Mouse (Mus musculus): ENCODE measurements around the gene Vmn1r208. TPM values are rescaled to one million over a fixed set of nuclear protein-coding genes. Genes with fewer than 3 reads are reported as not detected.

The Vmn1r208 gene
- polyA plus RNA-seq (2012; rRNA removed): not detected in 2 replicates

DNA sequence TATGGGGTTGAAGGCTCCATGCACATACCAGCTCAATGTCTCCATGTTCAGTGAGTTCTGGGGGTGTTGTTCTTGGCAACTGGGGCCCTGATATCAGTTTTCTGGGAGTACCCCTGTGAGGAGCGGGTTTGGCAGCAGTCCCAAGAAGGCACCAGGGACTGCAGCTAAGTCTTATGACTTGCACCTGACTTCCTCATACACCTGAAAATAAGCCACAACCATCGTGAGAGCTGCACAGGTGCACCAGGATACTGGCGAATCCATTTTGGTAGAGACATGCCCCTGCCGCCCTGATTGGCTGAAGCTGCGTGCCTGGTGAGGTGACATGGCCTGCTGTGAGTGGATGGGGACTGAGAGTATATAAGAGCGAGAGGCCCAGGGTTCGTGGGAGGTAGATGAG is at the start of gene Vmn1r208:
Gene Vmn1r208, minus strand, starts transcription at position 101 of the 400 bp plus-strand sequence.

GRCm38 (mm10) chr13:22809582-22809981 is 32.4 kb upstream of the Vmn1r208 start, which contains the start of gene Vmn1r209:
Vmn1r209 (minus strand) TSS chr13:22809682.

DNA sequence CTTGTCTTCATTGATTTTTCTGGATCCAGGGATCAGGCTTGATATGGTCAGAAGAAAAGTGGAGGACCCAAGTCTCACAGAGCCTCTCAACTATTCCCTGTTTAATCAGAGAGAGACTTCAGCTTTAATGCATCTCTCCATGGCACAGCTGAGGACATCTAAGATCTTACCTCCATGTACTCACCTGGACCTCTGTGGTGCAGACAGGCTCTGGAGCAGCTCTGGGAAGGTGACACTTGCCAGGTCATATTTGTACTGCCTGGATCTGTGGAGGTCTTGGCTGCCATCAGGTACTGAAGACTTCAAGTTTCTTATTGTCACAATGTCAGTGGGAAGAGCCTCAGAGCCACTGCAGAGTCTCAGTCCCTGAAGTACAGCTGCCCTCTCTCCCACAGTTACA is 47.7 kb downstream of the Vmn1r208 start, which contains the start of gene Vmn1r207-ps:
Gene Vmn1r207-ps, minus strand, starts transcription at position 101 of the 400 bp plus-strand sequence.

Other genes starting within 250 kb of the Vmn1r208 start
- not detected in 2 replicates for gene Vmn1r204, start 224.2 kb downstream of the Vmn1r208 start, polyA plus RNA-seq (2012; rRNA removed)
- not detected in 2 replicates for gene Vmn1r205, start 184.4 kb downstream of the Vmn1r208 start, polyA plus RNA-seq (2012; rRNA removed)
- gene Vmn1r206, start 153.1 kb downstream of the Vmn1r208 start, polyA plus RNA-seq (2012; rRNA removed): not detected in 2 replicates
- gene Vmn1r207-ps, start 47.8 kb downstream of the Vmn1r208 start, polyA plus RNA-seq (2012; rRNA removed): not detected in 2 replicates
- not detected in 2 replicates for gene Vmn1r209, start 32.3 kb upstream of the Vmn1r208 start, polyA plus RNA-seq (2012; rRNA removed)
- not detected in 2 replicates for gene Vmn1r210, start 53.9 kb upstream of the Vmn1r208 start, polyA plus RNA-seq (2012; rRNA removed)
- not detected in 2 replicates for gene Vmn1r211, start 80.2 kb upstream of the Vmn1r208 start, polyA plus RNA-seq (2012; rRNA removed)
- not detected in 2 replicates for gene Vmn1r212, start 106.8 kb upstream of the Vmn1r208 start, polyA plus RNA-seq (2012; rRNA removed)
- gene Vmn1r213, start 230.3 kb upstream of the Vmn1r208 start, polyA plus RNA-seq (2012; rRNA removed): 0.03 TPM in 1 of 2 replicates, not detected in the other